ENCODE assay signal across 10 mouse cellular contexts in genomic region chr15:96184666-96185065, GRCm38 (mm10).
DNase-seq lines count a peak whose midpoint lies in the region; ATAC-seq lines count a peak whose summit lies in the region.
"Had no signal": no experiment of that assay in that cellular context is flagged by ENCODE, and none has a peak within 500 bp of the region (broad histone marks: within the 10 kb centered on the region; RNA-seq: fewer than 3 reads in every experiment).

No protein-coding gene starts in this region.

- WGBS in limb, embryonic 11.5 days: 78% methylated on average over 8 of the region's 8 CpGs
- 76% methylated on average over 8 of the region's 8 CpGs for WGBS in limb, embryonic 10.5 days
- WGBS in limb, embryonic 12.5 days: 70% methylated on average over 8 of the region's 8 CpGs

- no peaks in the 10 kb centered on the region for H3K36me3 ChIP-seq in limb, embryonic 11.5 days (ENCODE audit: control insufficient read depth, insufficient read depth, low read length)
- no peaks in the 10 kb centered on the region for H3K36me3 ChIP-seq in limb, embryonic 10.5 days
- no peaks in the 10 kb centered on the region for H3K36me3 ChIP-seq in limb, embryonic 12.5 days
- H3K36me3 ChIP-seq: hindbrain, embryonic 15.5 days; midbrain, embryonic 10.5 days had no signal

- DNase-seq in CD4-positive, CD25-positive, alpha-beta regulatory T cell, adult 2 months (ENCODE audit: low read depth, low spot score): peak; percentile 52
- peak; percentile 31 for DNase-seq in limb, embryonic 11.5 days (ENCODE audit: low spot score)
- no peak for DNase-seq in limb, embryonic 10.5 days (ENCODE audit: low spot score)
- DNase-seq in thymus, postnatal 10 days (ENCODE audit: low spot score in 2 of 2): peak; percentile 67 to 81
- DNase-seq in cerebellum, adult 18-20 months: no peak
- DNase-seq in adipocyte (ENCODE audit: low spot score): no peak

- H3K27me3 ChIP-seq in limb, embryonic 11.5 days (ENCODE audit: control insufficient read depth, insufficient read depth, low read length): no peaks in the 10 kb centered on the region
- H3K27me3 ChIP-seq in limb, embryonic 10.5 days (ENCODE audit: low read depth, poor library complexity, severe bottlenecking): no peaks in the 10 kb centered on the region
- no peaks in the 10 kb centered on the region for H3K27me3 ChIP-seq in limb, embryonic 12.5 days
- H3K27me3 ChIP-seq: hindbrain, embryonic 15.5 days had no signal

- no peak overlapping the region for H3K27ac ChIP-seq in limb, embryonic 11.5 days (replicated peaks; ENCODE audit: low read depth, low read length)
- H3K27ac ChIP-seq in limb, embryonic 10.5 days: no peak overlapping the region; the same call in 1 of the 2 replicates
- H3K27ac ChIP-seq in limb, embryonic 12.5 days: no peak overlapping the region
- H3K27ac ChIP-seq: hindbrain, embryonic 15.5 days; midbrain, embryonic 10.5 days had no signal

- peaks cover 4% of the 10 kb centered on the region; the same call in 1 of the 2 replicates for H3K4me1 ChIP-seq in limb, embryonic 11.5 days (ENCODE audit: control insufficient read depth, insufficient read depth, low read length)
- H3K4me1 ChIP-seq in limb, embryonic 10.5 days: peaks cover 29% of the 10 kb centered on the region
- peaks cover 20% of the 10 kb centered on the region for H3K4me1 ChIP-seq in limb, embryonic 12.5 days (replicated peaks)

- ATAC-seq in CD4-positive, CD25-positive, alpha-beta regulatory T cell, adult 4 months: no peak
- ATAC-seq in limb, embryonic 11.5 days (ENCODE audit: insufficient number of reproducible peaks, low FRiP score, low TSS enrichment, low read depth): no peak
- ATAC-seq in limb, embryonic 12.5 days (ENCODE audit: insufficient number of reproducible peaks, insufficient read depth, low FRiP score, low TSS enrichment, low read depth): 0 out of 2 replicates have a peak, but pooled peaks have one; percentile 31

- no peak overlapping the region for H3K4me2 ChIP-seq in limb, embryonic 11.5 days (ENCODE audit: low read depth, severe bottlenecking)
- no peak overlapping the region for H3K4me2 ChIP-seq in limb, embryonic 12.5 days
- H3K4me2 ChIP-seq: hindbrain, embryonic 15.5 days had no signal

- no peak overlapping the region for H3K9ac ChIP-seq in limb, embryonic 11.5 days (ENCODE audit: low read length)
- H3K9ac ChIP-seq in limb, embryonic 12.5 days (replicated peaks): no peak overlapping the region
- H3K9ac ChIP-seq: hindbrain, embryonic 15.5 days had no signal

- no peak overlapping the region for H3K4me3 ChIP-seq in limb, embryonic 11.5 days (ENCODE audit: low read depth, low read length)
- H3K4me3 ChIP-seq in limb, embryonic 10.5 days: no peak overlapping the region
- H3K4me3 ChIP-seq in limb, embryonic 12.5 days (replicated peaks): no peak overlapping the region
- H3K4me3 ChIP-seq: hindbrain, embryonic 15.5 days; midbrain, embryonic 10.5 days had no signal

- no peaks in the 10 kb centered on the region for H3K9me3 ChIP-seq in limb, embryonic 11.5 days (ENCODE audit: control insufficient read depth, low read length)
- H3K9me3 ChIP-seq in limb, embryonic 10.5 days (replicated peaks): no peaks in the 10 kb centered on the region
- no peaks in the 10 kb centered on the region for H3K9me3 ChIP-seq in limb, embryonic 12.5 days
- H3K9me3 ChIP-seq: hindbrain, embryonic 15.5 days; midbrain, embryonic 10.5 days had no signal

Comparison
In these comparisons a context has a peak if more than half of its experiments do, and no peak if none do; other contexts are left out.
1. DNase-seq: peak in CD4-positive, CD25-positive, alpha-beta regulatory T cell, adult 2 months (single experiment), limb, embryonic 11.5 days (single experiment) and thymus, postnatal 10 days (2 of 2); none in limb, embryonic 10.5 days (single experiment), cerebellum, adult 18-20 months (0 of 2) and adipocyte (single experiment).